Mouse (Mus musculus) ovary, postnatal 10 days (tissue): ENCODE results near the gene Gm21394.
"Not testable (repeated sequence)": the region's sequence is repeated elsewhere in the genome, so short reads cannot be mapped to it uniquely, and the experiment has no call there.

Experiments used
- DNase-seq: peaks from one replicate; pipeline ENCODE4 v3.0.0; 2022; ENCODE audit warnings: low spot score

Gm21394 gene

GRCm38 (mm10) chrY:84564807-84565206 is at the start of gene Gm21394:
Gm21394 (minus strand) TSS chrY:84564907.
- DNase-seq, result not testable (repeated sequence)
